Mouse (Mus musculus) C2C12 (cell line): ENCODE data around the gene Sympk. TPM values are rescaled to one million over a fixed set of nuclear protein-coding genes. Genes with fewer than 3 reads are reported as not detected.

ENCODE experiments used
- H3K27me3 ChIP-seq: one replicate; pipeline ENCODE4 v1.6.1; 2011; ENCODE audit not compliant: control insufficient read depth, insufficient read depth, insufficient read length
- H3K36me3 ChIP-seq: one replicate; pipeline ENCODE4 v1.6.1; 2011; ENCODE audit not compliant: control insufficient read depth, insufficient read depth
- H3K4me3 ChIP-seq: one replicate; pipeline ENCODE4 v1.5.1; 2011; ENCODE audit warnings: mild to moderate bottlenecking, control low read depth; ENCODE audit not compliant: poor library complexity, insufficient read depth, severe bottlenecking
- H3K79me2 ChIP-seq: one replicate; pipeline ENCODE4 v1.6.1; 2011; ENCODE audit not compliant: control insufficient read depth, insufficient read depth
- H3K79me3 ChIP-seq: one replicate; pipeline ENCODE4 v1.6.1; 2011; ENCODE audit warnings: low read depth, control low read depth
- H3ac ChIP-seq: one replicate; pipeline ENCODE3; 2011; ENCODE audit warnings: low read depth; ENCODE audit not compliant: control insufficient read depth, insufficient read length
- CEBPB ChIP-seq: IDR thresholded peaks from one replicate; pipeline ENCODE4 v1.6.1; 2011; ENCODE audit warnings: low read depth, mild to moderate bottlenecking, control low read depth, moderate library complexity
- CTCF ChIP-seq: IDR thresholded peaks from one replicate; pipeline ENCODE4 v1.5.1; 2011; ENCODE audit not compliant: control insufficient read depth, insufficient read depth, insufficient read length
- FOSL1 ChIP-seq: IDR thresholded peaks from one replicate; pipeline ENCODE4 v1.8.0; 2011; ENCODE audit warnings: mild to moderate bottlenecking, low read length; ENCODE audit not compliant: poor library complexity, insufficient read depth, severe bottlenecking
- MAX ChIP-seq: IDR thresholded peaks from one replicate; pipeline ENCODE4 v1.6.1; 2011; ENCODE audit warnings: mild to moderate bottlenecking, control low read depth
- MYOD1 ChIP-seq: IDR thresholded peaks from one replicate; pipeline ENCODE4 v1.6.1; 2011; ENCODE audit warnings: low read depth; ENCODE audit not compliant: control insufficient read depth, insufficient read length
- MYOG ChIP-seq: IDR thresholded peaks from one replicate; pipeline ENCODE4 v1.6.1; 2011; ENCODE audit not compliant: control insufficient read depth, insufficient read length; ENCODE audit errors: extremely low read depth
- USF1 ChIP-seq: IDR thresholded peaks from one replicate; pipeline ENCODE4 v1.6.1; 2011; ENCODE audit warnings: low read depth, mild to moderate bottlenecking, control low read depth, moderate library complexity
- polyA plus RNA-seq: library from polyadenylated mRNA; unstranded; fragments of >200 nt; fragmentation: generic; extraction: Trizol; gene quantifications from one replicate; pipeline ENCODE4 v1.2.1, GENCODE M21; 2012; ENCODE audit warnings: missing spikeins

Gene Sympk
- polyA plus RNA-seq, 1 experiment: 84.8 TPM

GRCm38 (mm10) chr7:19078732-19079131 lies 54.6 kb downstream of the Sympk start:
- H3K27me3 ChIP-seq: no peaks in the 10 kb centered on the region
- no peak overlapping the region for H3K4me3 ChIP-seq
- peaks cover 24% of the 10 kb centered on the region for H3K36me3 ChIP-seq
- no peak overlapping the region for H3ac ChIP-seq
- H3K79me3 ChIP-seq: peaks cover 33% of the 10 kb centered on the region
- H3K79me2 ChIP-seq: peaks cover 68% of the 10 kb centered on the region
- TF ChIP-seq USF1 (no peak), MAX (no peak), MYOD1 (no peak), CTCF (no peak), FOSL1 (no peak), MYOG (no peak), CEBPB (no peak)

DNA sequence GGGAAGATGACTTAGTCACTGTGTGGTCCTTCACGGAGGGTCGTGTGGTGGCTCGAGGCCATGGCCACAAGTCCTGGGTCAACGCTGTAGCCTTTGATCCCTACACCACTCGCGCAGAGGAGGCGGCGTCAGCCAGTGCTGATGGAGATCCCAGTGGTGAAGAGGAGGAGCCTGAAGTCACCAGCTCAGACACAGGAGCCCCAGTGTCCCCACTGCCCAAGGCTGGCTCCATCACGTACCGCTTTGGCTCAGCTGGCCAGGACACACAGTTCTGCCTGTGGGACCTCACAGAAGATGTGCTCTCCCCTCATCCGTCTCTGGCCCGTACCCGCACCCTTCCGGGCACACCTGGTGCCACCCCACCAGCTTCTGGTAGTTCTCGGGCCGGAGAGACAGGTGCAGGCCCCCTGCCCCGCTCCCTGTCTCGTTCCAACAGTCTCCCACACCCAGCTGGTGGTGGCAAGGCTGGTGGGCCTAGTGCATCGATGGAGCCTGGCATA lies 56.3 kb downstream of the Sympk start:
- no peak overlapping the region for H3ac ChIP-seq
- no peak for TF ChIP-seq USF1
- TF ChIP-seq CTCF: no peak
- TF ChIP-seq CEBPB: no peak
- TF ChIP-seq FOSL1: no peak
- no peak for TF ChIP-seq MYOG
- TF ChIP-seq MAX: no peak
- TF ChIP-seq MYOD1: no peak
- peaks cover 32% of the 10 kb centered on the region for H3K79me3 ChIP-seq
- H3K4me3 ChIP-seq: no peak overlapping the region
- peaks cover 24% of the 10 kb centered on the region for H3K36me3 ChIP-seq
- H3K79me2 ChIP-seq: peaks cover 69% of the 10 kb centered on the region
- no peaks in the 10 kb centered on the region for H3K27me3 ChIP-seq

DNA sequence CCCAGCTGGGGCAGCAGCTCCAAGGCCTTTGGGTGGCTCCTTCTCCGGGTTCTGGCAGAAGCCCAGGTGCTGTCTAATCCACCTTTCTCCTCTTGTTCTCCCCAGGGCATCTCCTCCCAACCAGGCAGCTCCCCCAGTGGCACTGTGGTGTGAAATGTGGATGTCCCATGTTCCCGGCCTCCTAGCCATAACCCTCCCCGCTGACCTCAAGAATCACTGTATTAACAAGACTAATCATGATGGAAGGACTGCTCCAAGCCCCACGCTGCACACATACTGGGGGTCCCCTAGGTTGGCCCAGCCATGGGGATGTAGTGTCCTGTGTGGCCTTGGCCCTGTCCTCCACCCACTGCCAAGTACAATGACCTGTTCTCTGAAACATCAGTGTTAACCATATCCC lies 58.0 kb downstream of the Sympk start:
- H3K36me3 ChIP-seq: peaks cover 35% of the 10 kb centered on the region
- TF ChIP-seq USF1: no peak
- TF ChIP-seq CTCF: no peak
- TF ChIP-seq MYOD1: no peak
- TF ChIP-seq MAX: no peak
- TF ChIP-seq MYOG: no peak
- TF ChIP-seq FOSL1: no peak
- TF ChIP-seq CEBPB: no peak

DNA sequence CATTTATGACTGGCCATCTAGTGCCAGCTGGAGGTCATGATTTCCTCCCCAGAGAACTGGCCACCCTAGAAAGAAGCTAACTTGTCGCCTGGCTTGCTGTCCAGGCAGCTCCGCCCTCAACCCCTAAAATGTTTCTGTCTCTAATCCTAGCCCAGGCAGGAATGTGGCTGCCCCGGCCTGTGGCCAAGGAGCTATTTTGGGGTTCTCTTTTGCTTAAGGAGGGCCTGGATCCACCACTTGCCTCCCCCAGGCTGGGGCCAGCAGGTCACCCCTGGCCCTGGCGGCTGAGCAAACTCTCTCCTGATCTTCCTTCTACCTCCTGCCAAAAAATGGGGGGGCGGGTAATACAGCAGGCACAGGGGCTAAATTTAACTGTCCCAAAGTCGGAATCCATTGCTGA lies 58.9 kb downstream of the Sympk start:
- TF ChIP-seq MAX (no peak), FOSL1 (no peak), CTCF (no peak), MYOG (no peak), MYOD1 (no peak), CEBPB (no peak), USF1 (no peak)
- Histone ChIP-seq H3K79me2 (peaks cover 55% of the 10 kb centered on the region), H3K79me3 (peaks cover 19% of the 10 kb centered on the region), H3ac (peak overlapping the region; percentile 26), H3K4me3 (no peak overlapping the region), H3K36me3 (peaks cover 41% of the 10 kb centered on the region), H3K27me3 (no peaks in the 10 kb centered on the region)

More for the DNA sequence above, 58.0 kb downstream of the Sympk start:
- no peaks in the 10 kb centered on the region for H3K27me3 ChIP-seq
- no peak overlapping the region for H3ac ChIP-seq
- H3K79me3 ChIP-seq: peaks cover 23% of the 10 kb centered on the region
- no peak overlapping the region for H3K4me3 ChIP-seq
- H3K79me2 ChIP-seq: peaks cover 64% of the 10 kb centered on the region

DNA sequence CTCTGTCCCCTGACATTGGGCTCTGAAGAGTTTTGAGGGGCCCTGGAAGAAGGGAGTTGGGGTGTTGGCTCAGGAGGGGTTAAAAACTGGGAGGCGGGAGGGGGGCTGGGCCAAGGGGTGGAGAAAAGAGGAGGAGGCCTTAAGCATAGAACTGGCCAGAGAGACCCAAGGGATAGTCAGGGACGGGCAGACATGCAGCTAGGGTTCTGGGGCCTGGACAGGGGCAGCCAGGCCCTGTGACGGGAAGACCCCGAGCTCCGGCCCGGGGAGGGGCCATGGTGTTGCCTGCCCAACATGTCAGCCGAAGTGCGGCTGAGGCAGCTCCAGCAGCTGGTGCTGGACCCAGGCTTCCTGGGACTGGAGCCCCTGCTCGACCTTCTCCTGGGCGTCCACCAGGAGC lies 59.5 kb downstream of the Sympk start, which contains the start of gene Dmpk:
Dmpk (plus strand) TSS at position 149 of the 400 bp plus-strand sequence.
- H3K36me3 ChIP-seq: peaks cover 41% of the 10 kb centered on the region
- TF ChIP-seq FOSL1 (no peak), USF1 (no peak), MYOD1 (no peak), CTCF (no peak), CEBPB (no peak), MAX (no peak), MYOG (no peak)
- H3K79me2 ChIP-seq: peaks cover 49% of the 10 kb centered on the region
- H3K79me3 ChIP-seq: peaks cover 13% of the 10 kb centered on the region
- peak within 1 kb of the TSS; percentile 88 for H3ac ChIP-seq
- H3K27me3 ChIP-seq: no peaks in the 10 kb centered on the region
- peak within 1 kb of the TSS; percentile 37 for H3K4me3 ChIP-seq

GRCm38 (mm10) chr7:19084277-19084771 lies 60.1 kb downstream of the Sympk start:
- Histone ChIP-seq H3K79me3 (peaks cover 8% of the 10 kb centered on the region), H3K36me3 (peaks cover 44% of the 10 kb centered on the region), H3K79me2 (peaks cover 43% of the 10 kb centered on the region), H3ac (peak overlapping the region; percentile 62), H3K27me3 (no peaks in the 10 kb centered on the region), H3K4me3 (peak overlapping the region; percentile 37)
- TF ChIP-seq CTCF (no peak), FOSL1 (peak; percentile 37), MYOD1 (peak; percentile 99)
